ENCODE assay signal across 9 mouse cellular contexts in the genomic region with DNA sequence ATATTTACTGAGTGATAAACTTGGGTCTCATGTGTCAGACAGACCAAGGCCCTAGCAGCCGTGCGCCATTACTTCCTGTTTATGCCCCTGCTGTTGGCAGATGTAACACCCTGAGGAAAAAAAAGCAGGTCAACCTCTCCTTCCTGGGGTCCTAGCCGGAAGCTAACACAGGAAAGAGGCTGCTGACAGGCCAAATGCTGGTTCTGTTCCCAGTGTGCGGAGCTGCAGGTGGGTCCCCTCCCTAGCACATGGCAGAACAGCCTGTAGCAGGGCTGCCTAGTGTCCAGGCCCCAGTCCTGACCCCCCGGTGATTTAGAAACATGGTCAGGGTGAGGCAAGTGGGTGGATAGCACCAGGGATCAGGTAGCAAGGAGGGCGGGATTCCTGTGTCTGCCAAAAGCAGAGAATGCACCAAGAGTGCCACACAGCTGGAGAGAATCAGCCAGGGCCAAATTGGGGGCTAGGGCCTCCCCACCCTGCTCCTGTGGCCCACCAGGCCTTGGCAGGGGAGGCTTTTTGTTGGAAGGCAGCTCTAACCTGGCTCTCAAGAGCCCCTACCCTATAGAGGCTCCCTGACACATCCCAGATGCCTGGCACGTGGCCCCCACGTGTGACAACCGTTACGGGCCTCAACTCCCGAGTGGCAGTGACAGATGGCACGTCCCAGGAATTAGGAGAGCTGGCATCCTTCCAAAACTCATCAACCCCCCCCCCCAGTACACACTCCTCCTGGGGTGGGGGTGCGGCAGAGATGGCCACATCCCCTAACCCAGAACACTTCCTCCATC. TPM values are rescaled to one million over a fixed set of nuclear protein-coding genes. Genes with fewer than 3 reads are reported as not detected.
DNase-seq lines count a peak whose midpoint lies in the region; ATAC-seq lines count a peak whose summit lies in the region.
"Had no signal": no experiment of that assay in that cellular context is flagged by ENCODE, and none has a peak within 500 bp of the region (broad histone marks: within the 10 kb centered on the region; RNA-seq: fewer than 3 reads in every experiment).

No protein-coding gene starts in this region.

- H3K9ac ChIP-seq in heart, embryonic 14.5 days (ENCODE audit: low read length), result no peak overlapping the region
- H3K9ac ChIP-seq in forebrain, embryonic 15.5 days (replicated peaks), result no peak overlapping the region

- no peak for DNase-seq in heart, postnatal 10 days
- peak; percentile 70 for DNase-seq in lung, postnatal 25 days (ENCODE audit: low spot score)
- DNase-seq in embryo, embryonic 11 days, result no peak
- no peak for DNase-seq in spleen, postnatal 36 days (ENCODE audit: low spot score in 2 of 2)
- no peak for DNase-seq in ovary, adult 18-20 months (ENCODE audit: low spot score)
- DNase-seq: cerebellum, adult 18-20 months had no signal

- 30% methylated on average over 13 of the region's 13 CpGs for WGBS in heart, embryonic 14.5 days
- WGBS in forebrain, embryonic 15.5 days, result 42% methylated on average over 13 of the region's 13 CpGs

- H3K4me3 ChIP-seq in heart, embryonic 14.5 days (ENCODE audit: control insufficient read depth in 1 of 2, insufficient read depth in 1 of 2, low read depth in 1 of 2, low read length in 2 of 2), result no peak overlapping the region
- no peak overlapping the region for H3K4me3 ChIP-seq in forebrain, embryonic 15.5 days

- H3K27ac ChIP-seq in heart, embryonic 14.5 days (replicated peaks in 1 of 2; ENCODE audit: control insufficient read depth in 1 of 2, insufficient read depth in 1 of 2, low read depth in 2 of 2, low read length in 2 of 2), result peak overlapping the region; percentile 23 to 45; a peak in 3 of 4 replicates
- H3K27ac ChIP-seq in forebrain, embryonic 15.5 days (replicated peaks), result peak overlapping the region; percentile 48

- H3K9me3 ChIP-seq in heart, embryonic 14.5 days (ENCODE audit: control insufficient read depth, low read length), result no peaks in the 10 kb centered on the region
- H3K9me3 ChIP-seq in forebrain, embryonic 15.5 days, result no peaks in the 10 kb centered on the region

- H3K4me1 ChIP-seq in heart, embryonic 14.5 days (ENCODE audit: control insufficient read depth in 2 of 2, insufficient read depth in 2 of 2, low read length in 2 of 2), result peaks cover 24 to 33% of the 10 kb centered on the region in 2 experiments
- H3K4me1 ChIP-seq in forebrain, embryonic 15.5 days, result peaks cover 18% of the 10 kb centered on the region

- H3K27me3 ChIP-seq in heart, embryonic 14.5 days (ENCODE audit: control insufficient read depth, insufficient read depth, low read length), result no peaks in the 10 kb centered on the region
- H3K27me3 ChIP-seq in forebrain, embryonic 15.5 days, result no peaks in the 10 kb centered on the region

- ATAC-seq in heart, embryonic 14.5 days (ENCODE audit: insufficient number of reproducible peaks, insufficient read depth, low FRiP score, low read depth), result 0 out of 2 replicates have a peak, but pooled peaks have one; percentile 17
- peak; percentile 23 for ATAC-seq in activated CD4-positive, CD25-positive, alpha-beta regulatory T cell, adult 4 months
- ATAC-seq in forebrain, embryonic 15.5 days (replicated peaks), result peak; percentile 35; the same call in 1 of the 2 replicates

- H3K36me3 ChIP-seq in heart, embryonic 14.5 days (ENCODE audit: control insufficient read depth, insufficient read depth, low read length), result peaks cover 64% of the 10 kb centered on the region
- no peaks in the 10 kb centered on the region for H3K36me3 ChIP-seq in forebrain, embryonic 15.5 days

- no peak overlapping the region for H3K4me2 ChIP-seq in heart, embryonic 14.5 days (ENCODE audit: low read length)
- no peak overlapping the region for H3K4me2 ChIP-seq in forebrain, embryonic 15.5 days (replicated peaks)

- intact Hi-C loops in heart, postnatal 10 days (cut with DNase I), result no loop called here

RNA-seq across cellular contexts. Expression of a gene that starts 23.3 kb away (rescaled TPM):
- 58.8 and 68.9 TPM in 2 replicates for polyA plus RNA-seq in heart, embryonic 14.5 days (2014; fragmentation: Nextera tagmentation; extraction: Ambion mirVana)
- total RNA-seq in heart, postnatal 10 days (2021), result 100 to 1,000 TPM; 179 to 224 TPM
- 10 to 100 TPM; 10.6 to 10.8 TPM for polyA plus RNA-seq in activated CD4-positive, CD25-positive, alpha-beta regulatory T cell, adult 4 months (2017; shearing (Covaris generic))
- polyA plus RNA-seq in forebrain, embryonic 15.5 days (2015; fragmentation: Nextera tagmentation; extraction: Ambion mirVana), result 13.5 and 21.4 TPM in 2 replicates

RNA-seq across cellular contexts. Expression of a gene that starts 26.7 kb away (rescaled TPM):
- not detected in 2 replicates for polyA plus RNA-seq in heart, embryonic 14.5 days (2014; fragmentation: Nextera tagmentation; extraction: Ambion mirVana)
- total RNA-seq in heart, postnatal 10 days (2021), result not detected
- under 1 TPM in 1 of 2 experiments, not detected in 1; 0.52 TPM for polyA plus RNA-seq in activated CD4-positive, CD25-positive, alpha-beta regulatory T cell, adult 4 months (2017; shearing (Covaris generic))
- polyA plus RNA-seq in forebrain, embryonic 15.5 days (2015; fragmentation: Nextera tagmentation; extraction: Ambion mirVana), result not detected in 2 replicates

RNA-seq across cellular contexts. Expression of a gene that starts 39.9 kb away (rescaled TPM):
- 0.07 TPM in 1 of 2 replicates, not detected in the other for polyA plus RNA-seq in heart, embryonic 14.5 days (2014; fragmentation: Nextera tagmentation; extraction: Ambion mirVana)
- total RNA-seq in heart, postnatal 10 days (2021), result under 1 TPM; 0.07 to 0.20 TPM
- polyA plus RNA-seq in activated CD4-positive, CD25-positive, alpha-beta regulatory T cell, adult 4 months (2017; shearing (Covaris generic)), result not detected
- polyA plus RNA-seq in forebrain, embryonic 15.5 days (2015; fragmentation: Nextera tagmentation; extraction: Ambion mirVana), result 0.09 and 0.19 TPM in 2 replicates
